Mouse (Mus musculus) midbrain, embryonic 14.5 days (tissue): ENCODE results near the gene Myh11. TPM values are rescaled to one million over a fixed set of nuclear protein-coding genes. Genes with fewer than 3 reads are reported as not detected.
A peak's percentile ranks its signal among the peaks of the same experiment; 100 is the strongest.
"Not testable (repeated sequence)": the region's sequence is repeated elsewhere in the genome, so short reads cannot be mapped to it uniquely, and the experiment has no call there.

Experiments used
- ATAC-seq: fragments of 200-750 bp; cut with Nextera tagmentation; 2 replicates; pipeline ENCODE4 v1.8.0; 2017; ENCODE audit warnings: moderate number of reproducible peaks, moderate library complexity; ENCODE audit not compliant: low FRiP score, low TSS enrichment
- DNase-seq: peaks from one replicate; pipeline ENCODE4 v3.0.0-alpha.2; 2015
- H3K27ac ChIP-seq: fragments of 300-500 bp; sonication (generic); replicated peaks from 2 replicates; pipeline ENCODE4 v1.5.1; 2014; ENCODE audit warnings: mild to moderate bottlenecking, low read depth, low read length, moderate library complexity
- H3K27me3 ChIP-seq: fragments of 300-500 bp; sonication (generic); 2 replicates; pipeline ENCODE4 v1.6.1; 2014; ENCODE audit warnings: low read length, control low read depth, mixed read lengths; ENCODE audit not compliant: control insufficient read depth, insufficient read depth
- H3K36me3 ChIP-seq: fragments of 300-500 bp; sonication (generic); 2 replicates; pipeline ENCODE4 v1.6.1; 2014; ENCODE audit warnings: low read length, control low read depth; ENCODE audit not compliant: control insufficient read depth, insufficient read depth
- H3K4me1 ChIP-seq: fragments of 300-500 bp; sonication (generic); 2 replicates; pipeline ENCODE4 v1.6.1; 2014; ENCODE audit warnings: mild to moderate bottlenecking, antibody characterized with exemption, low read length, control low read depth; ENCODE audit not compliant: control insufficient read depth, insufficient read depth
- H3K4me2 ChIP-seq: fragments of 300-500 bp; sonication (generic); 2 replicates; pipeline ENCODE4 v1.6.1; 2014; ENCODE audit warnings: mild to moderate bottlenecking, low read length, moderate library complexity
- H3K4me3 ChIP-seq: fragments of 300-500 bp; sonication (generic); replicated peaks from 2 replicates; pipeline ENCODE4 v1.5.1; 2014; ENCODE audit warnings: low read depth, low read length
- H3K9ac ChIP-seq: fragments of 300-500 bp; sonication (generic); replicated peaks from 2 replicates; pipeline ENCODE4 v1.6.1; 2014; ENCODE audit warnings: mild to moderate bottlenecking, low read length, moderate library complexity
- H3K9me3 ChIP-seq: fragments of 300-500 bp; sonication (generic); 2 replicates; pipeline ENCODE4 v1.6.1; 2016; ENCODE audit warnings: low read length, control low read depth, mixed read lengths; ENCODE audit not compliant: control insufficient read depth
- WGBS: fragments of 180-500 bp; shearing (Covaris S2); extraction: QIAGEN DNeasy Blood & Tissue Kit; methylation state at CpG from one replicate; pipeline ENCODE4 v1.1.7; 2014; 5-methylcytosine and 5-hydroxymethylcytosine counted together
- polyA plus RNA-seq: library from polyadenylated mRNA; unstranded; fragments of >200 nt; fragmentation: Nextera tagmentation; extraction: Ambion mirVana; gene quantifications from 2 replicates; pipeline ENCODE4 v1.2.1, GENCODE M21; 2014

Gene Myh11
- polyA plus RNA-seq, 1 experiment from 2014 or later: 0.50 TPM

GRCm38 (mm10) chr16:14163731-14164130 lies 127.4 kb downstream of the Myh11 start:
- DNase-seq (no peak), ATAC-seq (no peak)
- WGBS: 1% methylated on average over 10 of the region's 10 CpGs
- no peaks in the 10 kb centered on the region for H3K36me3 ChIP-seq
- H3K9me3 ChIP-seq: no peaks in the 10 kb centered on the region
- H3K27me3 ChIP-seq: no peaks in the 10 kb centered on the region
- peak overlapping the region; percentile 55 for H3K4me3 ChIP-seq
- H3K4me1 ChIP-seq: 0 out of 2 replicates have a peak, but pooled peaks cover 4% of the 10 kb centered on the region
- H3K4me2 ChIP-seq: peak overlapping the region; percentile 85
- peak overlapping the region; percentile 61 for H3K9ac ChIP-seq
- no peak overlapping the region for H3K27ac ChIP-seq

- Histone ChIP-seq H3K36me3 (no peaks in the 10 kb centered on the region), H3K4me3 (peak within 1 kb of the TSS; percentile 55), H3K27ac (peak within 1 kb of the TSS; percentile 52), H3K27me3 (no peaks in the 10 kb centered on the region), H3K4me1 (peaks cover 10% of the 10 kb centered on the region), H3K9me3 (no peaks in the 10 kb centered on the region), H3K9ac (peak within 1 kb of the TSS; percentile 61), H3K4me2 (peak within 1 kb of the TSS; percentile 85)
- peak; percentile 91 for DNase-seq
- peak; percentile 73 for ATAC-seq
- 0% methylated on average over 43 of the region's 43 CpGs for WGBS
Observed at GRCm38 (mm10) chr16:14162988-14163416, 128.2 kb downstream of the Myh11 start, which contains the start of the genes Nde1 and Marf1. Gene Nde1 (plus strand): TSS chr16:14163275. Gene Marf1 (minus strand): TSS chr16:14163351.

DNA sequence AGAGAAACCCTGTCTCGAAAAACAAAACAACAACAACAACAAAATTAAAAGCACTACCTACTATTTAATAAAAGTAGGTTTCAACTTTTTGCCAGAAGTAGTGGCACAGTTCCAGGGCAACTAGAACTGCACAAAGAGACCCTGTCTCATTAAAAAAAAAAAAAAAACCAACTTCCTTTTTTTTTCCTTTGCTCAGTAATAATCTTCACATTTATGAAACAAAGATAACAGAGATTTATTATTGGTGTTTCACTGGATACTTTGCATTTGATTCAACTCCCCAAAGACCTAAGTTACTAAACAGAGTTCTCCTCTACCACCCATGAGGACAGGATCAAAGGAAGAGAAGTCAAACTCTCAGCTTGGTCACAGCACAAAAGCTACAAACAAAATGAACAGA lies 130.2 kb downstream of the Myh11 start:
- no peak for DNase-seq
- H3K9ac ChIP-seq: no peak overlapping the region
- no peak overlapping the region for H3K4me2 ChIP-seq
- peaks cover 14% of the 10 kb centered on the region for H3K4me1 ChIP-seq
- no peaks in the 10 kb centered on the region for H3K27me3 ChIP-seq
- 77% methylated on average over 1 of the region's 1 CpGs for WGBS
- no peaks in the 10 kb centered on the region for H3K36me3 ChIP-seq
- no peak overlapping the region for H3K27ac ChIP-seq
- no peak overlapping the region for H3K4me3 ChIP-seq
- no peaks in the 10 kb centered on the region for H3K9me3 ChIP-seq
- no peak for ATAC-seq

DNA sequence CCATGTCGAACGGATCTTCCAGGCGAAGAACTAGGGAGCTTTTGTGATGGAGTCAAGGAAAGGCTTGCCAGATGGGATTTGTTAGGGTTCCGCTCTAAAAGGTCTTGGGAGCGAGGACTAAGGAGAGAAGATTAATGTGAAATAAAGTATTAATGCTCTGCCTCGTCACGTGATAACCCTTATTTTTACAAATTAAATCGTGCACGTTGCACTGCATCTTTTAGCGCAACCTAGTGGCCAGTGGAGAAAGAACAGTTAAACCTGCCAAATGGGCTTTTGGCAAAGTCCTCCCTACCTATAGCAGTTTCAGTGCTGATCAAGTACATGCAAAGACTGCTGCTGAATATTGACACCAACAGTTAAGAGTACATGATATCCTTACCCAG lies 131.4 kb downstream of the Myh11 start:
- Histone ChIP-seq H3K36me3 (no peaks in the 10 kb centered on the region), H3K9ac (peak overlapping the region; percentile 68), H3K27me3 (no peaks in the 10 kb centered on the region), H3K4me3 (peak overlapping the region; percentile 78), H3K9me3 (no peaks in the 10 kb centered on the region), H3K4me1 (peaks cover 13% of the 10 kb centered on the region), H3K4me2 (peak overlapping the region; percentile 62), H3K27ac (peak overlapping the region; percentile 93)
- DNase-seq (peak; percentile 91), ATAC-seq (peak; percentile 38; the same call in 1 of the 2 replicates)
- under 1% methylated on average over 10 of the region's 10 CpGs for WGBS

DNA sequence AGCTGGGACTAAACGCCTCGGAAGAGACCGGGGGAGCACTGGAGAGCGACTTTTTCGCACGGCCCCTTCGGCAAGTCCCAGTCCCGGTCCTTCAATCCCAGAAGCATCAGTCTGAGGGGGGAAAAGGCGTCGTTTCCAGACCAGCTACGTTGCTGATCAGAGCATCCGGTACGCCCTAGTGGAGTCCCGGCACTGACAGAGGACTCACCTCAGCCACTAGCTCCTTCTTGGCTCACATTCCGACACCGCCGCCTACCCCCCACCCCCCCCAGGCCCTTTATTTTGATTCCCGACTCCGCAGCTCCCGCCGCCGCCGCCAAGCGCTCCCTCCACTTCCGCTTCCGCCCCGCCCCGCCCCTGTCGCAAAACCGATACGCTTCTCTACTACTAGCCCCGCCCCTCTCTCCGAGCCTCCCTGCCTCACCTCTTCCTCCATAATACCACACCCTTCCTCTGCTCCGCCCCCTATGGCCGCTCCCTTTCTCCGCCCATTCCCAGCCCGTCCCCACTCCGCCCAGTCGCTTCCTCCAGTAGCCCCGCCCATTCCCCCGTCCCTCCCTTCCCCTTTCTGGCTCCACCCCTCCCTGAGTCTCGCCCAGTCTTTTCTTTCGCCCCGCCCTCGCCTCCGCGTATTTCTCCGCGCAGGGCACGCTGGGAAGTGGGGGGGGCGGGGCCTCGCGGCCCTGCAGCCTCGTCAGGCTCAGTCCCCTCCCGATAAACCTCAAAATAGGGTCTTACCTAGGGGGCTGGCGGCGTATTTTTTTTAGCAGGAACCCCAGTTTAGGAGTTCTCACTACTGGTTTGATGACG lies 132.0 kb downstream of the Myh11 start:
- ATAC-seq (peak; percentile 96), DNase-seq (peak; percentile 99)
- H3K9me3 ChIP-seq: no peaks in the 10 kb centered on the region
- peak overlapping the region; percentile 76 for H3K4me2 ChIP-seq
- H3K27me3 ChIP-seq: no peaks in the 10 kb centered on the region
- H3K27ac ChIP-seq: peak overlapping the region; percentile 93
- H3K36me3 ChIP-seq: no peaks in the 10 kb centered on the region
- H3K4me1 ChIP-seq: peaks cover 10% of the 10 kb centered on the region
- H3K4me3 ChIP-seq: peak overlapping the region; percentile 78
- WGBS: under 1% methylated on average over 55 of the region's 58 CpGs
- H3K9ac ChIP-seq: peak overlapping the region; percentile 68

GRCm38 (mm10) chr16:14158536-14158935 lies 132.6 kb downstream of the Myh11 start:
- Histone ChIP-seq H3K27ac (peak overlapping the region; percentile 93), H3K36me3 (no peaks in the 10 kb centered on the region), H3K9ac (peak overlapping the region; percentile 68), H3K4me1 (peaks cover 10% of the 10 kb centered on the region), H3K4me3 (peak overlapping the region; percentile 78), H3K27me3 (no peaks in the 10 kb centered on the region), H3K4me2 (peak overlapping the region; percentile 76), H3K9me3 (no peaks in the 10 kb centered on the region)
- WGBS: 9% methylated on average over 7 of the region's 7 CpGs
- ATAC-seq: no peak
- DNase-seq: no peak

DNA sequence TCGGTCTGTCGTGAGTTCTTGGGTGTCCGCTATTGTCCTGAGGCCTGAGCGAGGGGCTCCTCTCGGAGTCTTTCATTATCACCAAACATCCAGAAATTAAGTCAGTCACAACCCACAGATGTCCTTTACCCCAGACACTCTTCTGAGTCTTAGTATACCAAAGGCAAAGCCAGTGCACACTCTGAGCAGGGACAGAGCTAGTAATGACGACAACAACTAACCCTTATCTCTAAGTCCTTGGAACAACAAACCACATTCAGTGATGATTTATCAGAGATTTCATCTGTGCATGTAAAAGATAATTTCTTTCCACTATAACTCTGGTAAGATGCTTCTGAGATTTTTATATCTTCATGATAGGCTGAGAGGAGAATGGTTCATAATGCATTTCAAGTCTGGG lies 134.9 kb downstream of the Myh11 start:
- ATAC-seq: no peak

DNA sequence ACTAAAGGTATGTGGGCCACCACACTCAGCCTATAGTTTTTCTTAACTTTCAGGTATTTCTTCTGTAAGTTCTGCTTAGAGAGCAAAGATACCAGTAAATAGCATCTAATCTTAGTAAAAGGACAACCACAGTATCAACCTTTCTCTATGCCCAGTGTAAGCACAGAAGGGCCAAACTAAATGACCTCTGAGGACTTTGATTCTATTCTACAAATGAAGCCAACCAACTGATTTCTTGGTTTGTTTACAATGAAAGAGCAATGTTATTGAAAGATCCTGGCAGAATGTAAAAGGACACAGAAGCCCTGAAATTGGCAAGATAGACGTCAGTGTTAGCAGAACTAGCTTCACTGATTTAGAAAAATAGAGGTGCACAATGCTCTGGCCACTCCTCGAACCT lies 135.5 kb downstream of the Myh11 start:
- 93% methylated on average over 1 of the region's 2 CpGs for WGBS
- ATAC-seq, DNase-seq, H3K4me3 ChIP-seq, H3K27me3 ChIP-seq, H3K4me2 ChIP-seq, H3K9ac ChIP-seq, H3K9me3 ChIP-seq, H3K27ac ChIP-seq: not testable (repeated sequence)
- Histone ChIP-seq H3K4me1 (peaks cover 10% of the 10 kb centered on the region), H3K36me3 (peaks cover 19% of the 10 kb centered on the region)

More for the DNA sequence above, 134.9 kb downstream of the Myh11 start:
- H3K9me3 ChIP-seq: no peaks in the 10 kb centered on the region
- DNase-seq: no peak
- WGBS: 93% methylated on average over 6 of the region's 6 CpGs
- H3K36me3 ChIP-seq: peaks cover 12% of the 10 kb centered on the region
- no peaks in the 10 kb centered on the region for H3K27me3 ChIP-seq
- no peak overlapping the region for H3K27ac ChIP-seq
- H3K4me2 ChIP-seq: no peak overlapping the region
- H3K4me1 ChIP-seq: peaks cover 10% of the 10 kb centered on the region
- H3K9ac ChIP-seq: no peak overlapping the region
- H3K4me3 ChIP-seq: no peak overlapping the region

DNA sequence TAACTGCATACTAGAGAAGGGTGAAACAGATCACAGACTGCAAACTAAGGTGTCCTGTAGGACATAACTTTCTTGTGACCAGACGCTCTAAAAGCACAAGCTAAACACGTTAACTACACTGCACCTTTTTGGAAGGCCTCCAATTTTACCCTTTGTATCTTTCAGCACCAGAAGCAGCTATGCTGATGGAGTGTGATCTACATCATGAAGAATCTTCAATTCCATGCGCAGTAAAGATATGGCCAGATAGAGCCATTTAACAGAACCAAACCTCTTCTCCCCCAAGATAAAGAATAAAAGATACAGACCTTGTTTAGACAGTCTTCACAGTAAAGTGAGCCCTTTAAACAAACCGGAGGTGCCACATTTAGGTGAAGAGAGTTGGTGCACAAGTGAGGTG lies 139.5 kb downstream of the Myh11 start:
- Histone ChIP-seq H3K4me1 (no peaks in the 10 kb centered on the region), H3K9me3 (no peaks in the 10 kb centered on the region), H3K4me2 (no peak overlapping the region), H3K27me3 (no peaks in the 10 kb centered on the region), H3K9ac (no peak overlapping the region), H3K4me3 (no peak overlapping the region), H3K36me3 (peaks cover 44% of the 10 kb centered on the region), H3K27ac (no peak overlapping the region)
- no peak for DNase-seq
- WGBS: 94% methylated on average over 4 of the region's 4 CpGs
- ATAC-seq: no peak
